Mouse (Mus musculus) bone marrow, adult 2 months (tissue): ENCODE measurements around the gene Larp6.

Experiments
- CTCF ChIP-seq: fragments of 200-500 bp; IDR thresholded peaks from 2 replicates; pipeline ENCODE4 v1.5.1; 2011; ENCODE audit warnings: low read length, control low read depth; ENCODE audit not compliant: control insufficient read depth, insufficient read depth
- POLR2A ChIP-seq: fragments of 200-500 bp; IDR thresholded peaks from 2 replicates; pipeline ENCODE4 v1.6.1; 2011; ENCODE audit warnings: low read depth, mild to moderate bottlenecking, control low read depth, low read length, borderline replicate concordance; ENCODE audit not compliant: control insufficient read depth

GRCm38 (mm10) chr9:60709721-60710120 lies 3.1 kb upstream of the Larp6 start:
- no peak for TF ChIP-seq CTCF
- no peak for TF ChIP-seq POLR2A
